Mouse (Mus musculus) forebrain, embryonic 14.5 days (tissue): ENCODE measurements around the gene Opn5. TPM values are rescaled to one million over a fixed set of nuclear protein-coding genes. Genes with fewer than 3 reads are reported as not detected.

ENCODE experiments used
- ATAC-seq: fragments of 200-750 bp; cut with Nextera tagmentation; 2 replicates; pipeline ENCODE4 v1.8.0; 2017; ENCODE audit warnings: mild to moderate bottlenecking, moderate library complexity
- DNase-seq: peaks from one replicate; pipeline ENCODE4 v3.0.0-alpha.2; 2015; ENCODE audit warnings: low spot score
- H3K27ac ChIP-seq: fragments of 300-500 bp; sonication (generic); 2 replicates; pipeline ENCODE4 v1.5.1; 2014; ENCODE audit warnings: low read depth, mild to moderate bottlenecking, control low read depth, low read length, moderate library complexity
- H3K27me3 ChIP-seq: fragments of 300-500 bp; sonication (generic); replicated peaks from 2 replicates; pipeline ENCODE4 v1.6.1; 2014; ENCODE audit warnings: low read length, control low read depth, mixed read lengths; ENCODE audit not compliant: control insufficient read depth, insufficient read depth
- H3K36me3 ChIP-seq: fragments of 300-500 bp; sonication (generic); 2 replicates; pipeline ENCODE4 v1.6.1; 2014; ENCODE audit warnings: low read length, control low read depth; ENCODE audit not compliant: control insufficient read depth, insufficient read depth
- H3K4me1 ChIP-seq: fragments of 300-500 bp; sonication (generic); 2 replicates; pipeline ENCODE4 v1.6.1; 2014; ENCODE audit warnings: antibody characterized with exemption, low read length, control low read depth; ENCODE audit not compliant: control insufficient read depth, insufficient read depth
- H3K4me2 ChIP-seq: fragments of 300-500 bp; sonication (generic); 2 replicates; pipeline ENCODE4 v1.6.1; 2014; ENCODE audit warnings: mild to moderate bottlenecking, control low read depth, low read length
- H3K4me3 ChIP-seq: fragments of 300-500 bp; sonication (generic); 2 replicates; pipeline ENCODE4 v1.5.1; 2014; ENCODE audit warnings: low read depth, low read length, control low read depth
- H3K9ac ChIP-seq: fragments of 300-500 bp; sonication (generic); 2 replicates; pipeline ENCODE4 v1.6.1; 2014; ENCODE audit warnings: mild to moderate bottlenecking, low read length, control low read depth, moderate library complexity
- H3K9me3 ChIP-seq: fragments of 300-500 bp; sonication (generic); replicated peaks from 2 replicates; pipeline ENCODE4 v1.6.1; 2016; ENCODE audit warnings: low read length, control low read depth, mixed read lengths; ENCODE audit not compliant: control insufficient read depth
- WGBS: fragments of 180-500 bp; shearing (Covaris S2); extraction: QIAGEN DNeasy Blood & Tissue Kit; methylation state at CpG from one replicate; pipeline ENCODE4 v1.1.7; 2014; 5-methylcytosine and 5-hydroxymethylcytosine counted together
- polyA plus RNA-seq: library from polyadenylated mRNA; unstranded; fragments of >200 nt; fragmentation: Nextera tagmentation; extraction: Ambion mirVana; gene quantifications from 2 replicates; pipeline ENCODE4 v1.2.1, GENCODE M21; 2014

The Opn5 gene
- polyA plus RNA-seq, 1 experiment from 2014 or later, result not detected

DNA sequence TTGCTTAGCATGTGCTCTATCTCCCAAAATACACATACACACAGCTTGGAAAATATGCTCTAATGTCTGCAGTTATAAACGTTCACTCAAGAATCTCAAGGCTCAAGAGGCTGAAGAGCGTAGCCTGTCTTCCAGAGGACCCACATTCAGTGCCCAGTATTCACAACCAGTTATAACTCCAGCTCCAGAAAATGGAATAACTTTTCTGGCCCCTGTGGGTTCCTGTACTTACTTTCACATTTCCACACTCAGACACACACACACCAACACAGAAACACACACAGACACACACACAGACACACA is 28.2 kb downstream of the Opn5 start:
- H3K27ac ChIP-seq, result no peak overlapping the region
- no peak overlapping the region for H3K9ac ChIP-seq
- no peak overlapping the region for H3K4me3 ChIP-seq
- no peaks in the 10 kb centered on the region for H3K27me3 ChIP-seq
- no peak overlapping the region for H3K4me2 ChIP-seq
- H3K36me3 ChIP-seq, result no peaks in the 10 kb centered on the region
- H3K9me3 ChIP-seq, result no peaks in the 10 kb centered on the region
- WGBS, result 84% methylated on average over 2 of the region's 2 CpGs
- DNase-seq, result no peak
- ATAC-seq, result 0 out of 2 replicates have a peak, but pooled peaks have one; percentile 2
- H3K4me1 ChIP-seq, result 0 out of 2 replicates have a peak, but pooled peaks cover 4% of the 10 kb centered on the region

- DNase-seq, result peak; percentile 45
- Histone ChIP-seq H3K9ac (no peak overlapping the region), H3K36me3 (no peaks in the 10 kb centered on the region), H3K4me1 (0 out of 2 replicates have a peak, but pooled peaks cover 4% of the 10 kb centered on the region), H3K27ac (no peak overlapping the region), H3K4me2 (no peak overlapping the region), H3K27me3 (no peaks in the 10 kb centered on the region), H3K4me3 (no peak overlapping the region), H3K9me3 (no peaks in the 10 kb centered on the region)
- ATAC-seq, result peak; percentile 54; the same call in 1 of the 2 replicates
- 23% methylated on average over 1 of the region's 1 CpGs for WGBS
Measured at GRCm38 (mm10) chr17:42582281-42583028, 28.7 kb downstream of the Opn5 start.

GRCm38 (mm10) chr17:42580623-42581022 is 30.6 kb downstream of the Opn5 start:
- H3K36me3 ChIP-seq, result no peaks in the 10 kb centered on the region
- H3K9ac ChIP-seq, result no peak overlapping the region
- H3K9me3 ChIP-seq, result no peaks in the 10 kb centered on the region
- 87% methylated on average over 4 of the region's 4 CpGs for WGBS
- DNase-seq, result no peak
- H3K4me1 ChIP-seq, result peaks cover 7% of the 10 kb centered on the region; the same call in 1 of the 2 replicates
- no peak overlapping the region for H3K4me2 ChIP-seq
- H3K27me3 ChIP-seq, result no peaks in the 10 kb centered on the region
- no peak overlapping the region for H3K4me3 ChIP-seq
- ATAC-seq, result no peak
- no peak overlapping the region for H3K27ac ChIP-seq

DNA sequence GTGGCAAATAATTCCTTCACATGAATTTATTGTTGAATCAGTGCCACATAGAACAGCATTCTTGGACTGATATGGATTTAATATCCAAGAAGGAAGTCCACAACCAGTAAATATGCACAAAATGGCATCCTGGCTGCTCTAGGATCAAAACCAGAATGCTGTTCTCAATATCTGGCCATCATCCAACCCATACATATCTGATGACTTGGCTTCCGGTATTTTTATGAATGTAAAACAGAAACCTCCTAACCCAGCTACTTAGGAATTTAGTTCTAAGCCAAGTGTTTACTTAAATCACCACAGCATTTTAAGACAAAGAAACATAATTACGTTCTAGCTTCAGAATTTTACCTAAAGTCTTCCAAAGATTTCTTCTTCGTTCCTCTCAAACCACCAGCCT is 31.0 kb downstream of the Opn5 start:
- H3K4me2 ChIP-seq, result no peak overlapping the region
- no peaks in the 10 kb centered on the region for H3K27me3 ChIP-seq
- DNase-seq, result no peak
- no peak for ATAC-seq
- H3K9me3 ChIP-seq, result no peaks in the 10 kb centered on the region
- WGBS, result 94% methylated on average over 3 of the region's 3 CpGs
- H3K4me1 ChIP-seq, result peaks cover 7% of the 10 kb centered on the region; the same call in 1 of the 2 replicates
- no peak overlapping the region for H3K4me3 ChIP-seq
- H3K27ac ChIP-seq, result no peak overlapping the region
- H3K9ac ChIP-seq, result no peak overlapping the region
- no peaks in the 10 kb centered on the region for H3K36me3 ChIP-seq

DNA sequence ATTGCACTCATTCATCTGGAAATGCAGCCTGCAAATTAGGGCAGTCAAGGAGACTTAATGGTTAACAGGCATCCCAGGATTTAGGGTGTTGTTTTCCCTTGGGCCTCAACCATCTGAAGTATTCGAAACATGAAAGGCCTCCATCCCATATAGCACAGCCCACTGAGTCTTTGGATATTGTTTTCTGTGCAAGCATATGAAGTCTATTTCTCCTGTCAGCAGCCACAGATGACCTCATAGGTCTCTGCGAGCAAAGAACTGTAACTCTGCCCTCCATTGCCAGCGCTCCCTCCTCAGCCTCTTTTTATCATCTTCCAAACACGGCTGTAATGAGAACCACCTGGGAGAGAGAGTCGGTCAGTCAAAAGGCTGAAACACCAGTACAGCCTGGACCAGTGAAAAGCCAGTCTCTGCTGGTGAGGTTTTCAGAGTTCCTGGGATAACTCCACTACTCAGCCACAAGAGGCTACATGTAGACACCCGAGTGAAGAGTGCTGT is 34.5 kb downstream of the Opn5 start:
- peaks cover 4% of the 10 kb centered on the region; the same call in 1 of the 2 replicates for H3K4me1 ChIP-seq
- ATAC-seq, result peak; percentile 85
- H3K27me3 ChIP-seq, result no peaks in the 10 kb centered on the region

GRCm38 (mm10) chr17:42573786-42574185 is 37.4 kb downstream of the Opn5 start:
- no peak overlapping the region for H3K27ac ChIP-seq
- no peaks in the 10 kb centered on the region for H3K27me3 ChIP-seq
- H3K4me3 ChIP-seq, result no peak overlapping the region
- no peaks in the 10 kb centered on the region for H3K36me3 ChIP-seq
- peaks cover 4% of the 10 kb centered on the region; the same call in 1 of the 2 replicates for H3K4me1 ChIP-seq
- no peak overlapping the region for H3K9ac ChIP-seq
- DNase-seq (no peak), ATAC-seq (no peak)
- H3K4me2 ChIP-seq, result no peak overlapping the region
- H3K9me3 ChIP-seq, result no peaks in the 10 kb centered on the region
- 86% methylated on average over 8 of the region's 8 CpGs for WGBS

More for the DNA sequence above, 34.5 kb downstream of the Opn5 start:
- no peaks in the 10 kb centered on the region for H3K36me3 ChIP-seq
- 5% methylated on average over 6 of the region's 6 CpGs for WGBS
- no peak overlapping the region for H3K9ac ChIP-seq
- H3K9me3 ChIP-seq, result no peaks in the 10 kb centered on the region
- H3K4me3 ChIP-seq, result no peak overlapping the region
- DNase-seq, result peak; percentile 63
- H3K4me2 ChIP-seq, result 0 out of 2 replicates have a peak overlapping the region, but pooled peaks have one; percentile 18
- H3K27ac ChIP-seq, result no peak overlapping the region

- no peaks in the 10 kb centered on the region for H3K9me3 ChIP-seq
- ATAC-seq, result no peak
- no peak overlapping the region for H3K4me2 ChIP-seq
- no peaks in the 10 kb centered on the region for H3K27me3 ChIP-seq
- no peak overlapping the region for H3K27ac ChIP-seq
- H3K36me3 ChIP-seq, result no peaks in the 10 kb centered on the region
- WGBS, result 87% methylated on average over 2 of the region's 2 CpGs
- no peak for DNase-seq
- H3K4me3 ChIP-seq, result no peak overlapping the region
- no peaks in the 10 kb centered on the region for H3K4me1 ChIP-seq
- no peak overlapping the region for H3K9ac ChIP-seq
Measured at GRCm38 (mm10) chr17:42549578-42549977, 61.6 kb downstream of the Opn5 start.

- 15% methylated on average over 5 of the region's 5 CpGs for WGBS
- no peak for ATAC-seq
Measured at GRCm38 (mm10) chr17:42530147-42530546, 81.0 kb downstream of the Opn5 start.

More at GRCm38 (mm10) chr17:42530147-42530546, 81.0 kb downstream of the Opn5 start:
- Histone ChIP-seq H3K27ac (no peak overlapping the region), H3K4me3 (no peak overlapping the region), H3K9me3 (no peaks in the 10 kb centered on the region), H3K4me2 (no peak overlapping the region), H3K9ac (no peak overlapping the region), H3K36me3 (no peaks in the 10 kb centered on the region), H3K27me3 (no peaks in the 10 kb centered on the region), H3K4me1 (no peaks in the 10 kb centered on the region)
- peak; percentile 3 for DNase-seq
